Mouse (Mus musculus): Measurements from ENCODE around the gene 4930519P11Rik.

Gene 4930519P11Rik

GRCm38 (mm10) chr2:154583906-154584872 is 29.0 kb downstream of the 4930519P11Rik start:
- DNase-seq (ENCODE audit: low read depth, low spot score), result no peak

GRCm38 (mm10) chr2:154581421-154581820 is 31.8 kb downstream of the 4930519P11Rik start:
- DNase-seq (ENCODE audit: low read depth, low spot score), result no peak

- peak; percentile 26 for DNase-seq (ENCODE audit: low read depth, low spot score)
Observed at GRCm38 (mm10) chr2:154580586-154580985, 32.7 kb downstream of the 4930519P11Rik start.

- DNase-seq (ENCODE audit: low read depth, low spot score), result no peak
Observed at GRCm38 (mm10) chr2:154577744-154578067, 35.5 kb downstream of the 4930519P11Rik start.

- no peak for DNase-seq (ENCODE audit: low read depth, low spot score)
Observed at GRCm38 (mm10) chr2:154576876-154577743, 36.1 kb downstream of the 4930519P11Rik start.

- no peak for DNase-seq (ENCODE audit: low read depth, low spot score)
Observed at GRCm38 (mm10) chr2:154574271-154574670, 39.0 kb downstream of the 4930519P11Rik start.

GRCm38 (mm10) chr2:154572996-154573395 is 40.2 kb downstream of the 4930519P11Rik start:
- no peak for DNase-seq (ENCODE audit: low read depth, low spot score)

- peak; percentile 64 for DNase-seq (ENCODE audit: low read depth, low spot score)
Observed at GRCm38 (mm10) chr2:154571976-154572375, 41.3 kb downstream of the 4930519P11Rik start.

GRCm38 (mm10) chr2:154571266-154571665 is 42.0 kb downstream of the 4930519P11Rik start:
- DNase-seq (ENCODE audit: low read depth, low spot score), result peak; percentile 57

GRCm38 (mm10) chr2:154570666-154571065 is 42.6 kb downstream of the 4930519P11Rik start:
- peak; percentile 51 for DNase-seq (ENCODE audit: low read depth, low spot score)

- DNase-seq (ENCODE audit: low read depth, low spot score), result peak; percentile 96
Observed at GRCm38 (mm10) chr2:154569836-154570286, 43.4 kb downstream of the 4930519P11Rik start, which contains the start of gene E2f1. TSS of gene E2f1 (minus strand) at chr2:154569892.

GRCm38 (mm10) chr2:154569071-154569748 is 44.0 kb downstream of the 4930519P11Rik start:
- peak; percentile 79 for DNase-seq (ENCODE audit: low read depth, low spot score)

GRCm38 (mm10) chr2:154568329-154569070 is 44.7 kb downstream of the 4930519P11Rik start:
- DNase-seq (ENCODE audit: low read depth, low spot score), result peak; percentile 56

- DNase-seq (ENCODE audit: low read depth, low spot score), result peak; percentile 38
Observed at GRCm38 (mm10) chr2:154567766-154568165, 45.5 kb downstream of the 4930519P11Rik start.

GRCm38 (mm10) chr2:154566641-154567040 is 46.6 kb downstream of the 4930519P11Rik start:
- no peak for DNase-seq (ENCODE audit: low read depth, low spot score)

GRCm38 (mm10) chr2:154565562-154565961 is 47.7 kb downstream of the 4930519P11Rik start:
- no peak for DNase-seq (ENCODE audit: low read depth, low spot score)

- no peak for DNase-seq (ENCODE audit: low read depth, low spot score)
Observed at GRCm38 (mm10) chr2:154563612-154564170, 49.5 kb downstream of the 4930519P11Rik start.
